Mouse (Mus musculus) CD8-positive naive resting alpha-beta T cell, adult 2 months (primary cell): ENCODE results near the gene Klk1b27.
"Not testable (repeated sequence)": the region's sequence is repeated elsewhere in the genome, so short reads cannot be mapped to it uniquely, and the experiment has no call there.

Experiments used
- DNase-seq, 2 experiments: peaks; one replicate each; pipeline ENCODE4 v3.0.0; 2022; ENCODE audit warnings: low read depth in 2 of 2, low spot score in 2 of 2

The Klk1b27 gene

DNA sequence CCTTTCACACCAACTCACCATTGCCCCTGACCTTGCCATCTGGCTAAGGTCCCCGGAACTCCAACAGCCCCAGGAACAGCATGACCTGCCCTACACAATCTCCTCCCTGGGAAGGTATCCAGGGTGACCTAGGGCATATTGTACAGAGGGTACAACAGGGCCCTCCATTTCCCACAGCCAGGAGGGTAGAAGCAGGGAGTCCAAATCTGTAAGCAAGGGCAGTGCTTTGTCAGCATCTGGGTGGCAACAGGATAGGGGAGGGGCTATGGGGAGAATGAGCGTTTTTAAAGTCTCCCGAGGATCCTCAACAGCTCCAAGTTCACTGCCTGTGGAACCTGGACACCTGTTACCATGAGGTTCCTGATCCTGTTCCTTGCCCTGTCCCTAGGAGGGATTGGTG lies at the start of gene Klk1b27:
Gene Klk1b27 (plus strand): TSS at position 301 of the 400 bp plus-strand sequence.
- DNase-seq, result not testable (repeated sequence)

DNA sequence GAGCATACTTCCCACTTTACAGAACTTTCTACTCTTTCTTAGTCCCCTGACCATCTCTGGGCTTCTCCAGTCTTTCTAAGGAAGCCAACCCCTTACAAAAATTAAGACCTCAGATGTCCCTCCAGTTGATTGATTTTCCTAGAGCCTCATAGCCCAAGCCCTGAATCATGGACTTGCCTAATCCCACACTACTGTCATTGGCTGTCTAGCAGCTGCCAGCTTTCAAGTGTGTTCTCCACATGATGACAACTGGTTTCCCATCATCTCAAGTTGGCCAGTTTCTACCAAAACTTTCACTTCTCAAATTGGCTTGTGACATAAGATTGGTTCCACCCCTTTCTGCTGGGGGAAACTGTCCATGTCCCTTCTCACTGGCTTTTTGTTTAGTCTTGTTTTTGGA lies 47.2 kb upstream of the Klk1b27 start:
- no peak for DNase-seq

DNA sequence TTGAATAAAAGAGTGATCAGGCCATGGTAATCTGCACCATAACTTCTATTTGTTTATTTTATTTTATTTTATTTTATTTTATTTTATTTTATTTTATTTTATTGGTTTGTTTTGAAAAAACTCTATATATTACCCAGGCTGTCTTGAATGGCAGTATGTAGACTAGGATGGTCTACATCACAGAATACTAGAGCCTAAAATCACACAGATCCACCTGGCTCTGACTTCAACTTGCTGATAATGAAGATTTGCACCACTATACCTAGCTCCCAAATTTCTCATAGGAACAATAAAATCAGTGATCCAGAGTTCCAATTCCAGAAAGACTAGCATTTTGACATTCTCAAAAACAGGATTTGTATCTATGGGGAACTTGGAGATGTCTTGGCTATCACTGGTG lies 40.2 kb upstream of the Klk1b27 start, which contains the start of gene Klk1b26:
Gene Klk1b26 (plus strand): TSS at position 301 of the 400 bp plus-strand sequence.
- not testable (repeated sequence) for DNase-seq

DNA sequence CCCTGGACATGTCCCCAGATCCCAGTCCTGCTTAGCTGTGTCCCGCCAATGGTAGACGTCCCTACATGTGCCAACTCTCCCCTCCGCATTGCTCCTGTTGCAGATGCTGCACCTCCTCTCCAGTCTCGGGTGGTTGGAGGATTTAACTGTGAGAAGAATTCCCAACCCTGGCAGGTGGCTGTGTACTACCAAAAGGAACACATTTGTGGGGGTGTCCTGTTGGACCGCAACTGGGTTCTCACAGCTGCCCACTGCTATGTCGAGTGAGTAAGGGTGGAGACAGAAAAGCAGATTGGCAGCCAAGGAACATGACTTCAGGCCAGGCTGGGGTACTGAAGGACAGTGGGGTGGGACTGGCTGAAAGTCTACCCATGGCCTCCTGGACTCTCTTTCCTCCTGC lies 37.4 kb upstream of the Klk1b27 start:
- DNase-seq, result not testable (repeated sequence)

DNA sequence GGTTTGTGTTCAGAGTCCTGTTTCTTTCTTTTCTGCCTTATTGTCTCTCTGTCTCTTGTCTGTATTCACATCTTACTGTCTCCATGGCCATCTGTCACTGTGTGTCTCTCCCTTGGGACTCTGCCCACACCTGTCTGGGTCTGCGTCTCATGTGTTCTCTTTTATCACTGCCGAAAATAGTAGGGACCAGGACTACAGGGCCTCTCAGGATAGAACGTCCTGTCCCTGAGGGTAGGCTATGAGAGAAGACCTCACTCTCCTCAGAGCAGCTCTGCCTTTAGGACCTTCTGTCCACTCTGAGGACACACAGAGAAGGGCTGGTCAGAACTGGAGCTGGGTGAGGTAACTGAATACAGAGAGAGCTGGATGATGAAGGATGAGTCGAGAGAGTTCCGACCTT lies 37.0 kb upstream of the Klk1b27 start:
- no peak for DNase-seq

DNA sequence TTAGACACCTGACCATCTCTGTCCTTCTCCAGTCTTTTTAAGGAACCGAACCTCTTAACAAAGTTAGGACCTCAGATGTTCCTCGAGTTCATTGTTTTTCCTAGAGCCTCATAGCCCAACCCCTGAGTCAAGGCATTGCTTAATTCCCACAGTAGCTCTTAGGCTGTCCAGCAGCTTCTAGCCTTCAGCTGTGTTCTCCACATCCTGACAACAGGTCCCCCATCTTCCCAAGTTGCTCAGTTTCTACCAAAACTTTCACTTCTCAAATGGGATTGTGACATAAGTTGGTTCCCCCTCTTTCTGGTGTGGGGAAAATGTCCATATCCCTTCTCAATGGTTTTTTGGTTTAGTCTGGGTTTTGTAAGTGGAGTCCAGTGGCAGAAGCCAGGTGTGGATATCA lies 20.0 kb downstream of the Klk1b27 start:
- no peak for DNase-seq

DNA sequence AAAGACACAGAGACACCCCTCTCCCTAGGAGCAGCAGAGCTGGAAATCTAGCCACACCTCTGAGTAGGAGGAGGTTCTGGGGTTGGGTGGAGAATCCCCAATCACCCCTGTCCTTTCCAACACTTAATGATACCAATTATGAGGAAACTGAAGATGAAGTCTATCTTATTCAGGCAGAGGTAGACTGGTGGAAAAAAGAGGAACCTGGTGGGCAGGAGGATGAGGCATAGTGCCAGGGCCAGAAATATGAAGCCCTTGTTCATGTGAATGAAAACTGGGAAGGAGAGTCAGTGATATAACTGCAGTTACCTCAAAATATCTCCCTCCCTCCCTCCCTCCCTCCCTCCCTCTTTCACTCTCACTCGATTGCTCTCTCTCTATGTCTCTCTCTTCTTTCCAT lies 25.6 kb downstream of the Klk1b27 start:
- DNase-seq, result no peak

DNA sequence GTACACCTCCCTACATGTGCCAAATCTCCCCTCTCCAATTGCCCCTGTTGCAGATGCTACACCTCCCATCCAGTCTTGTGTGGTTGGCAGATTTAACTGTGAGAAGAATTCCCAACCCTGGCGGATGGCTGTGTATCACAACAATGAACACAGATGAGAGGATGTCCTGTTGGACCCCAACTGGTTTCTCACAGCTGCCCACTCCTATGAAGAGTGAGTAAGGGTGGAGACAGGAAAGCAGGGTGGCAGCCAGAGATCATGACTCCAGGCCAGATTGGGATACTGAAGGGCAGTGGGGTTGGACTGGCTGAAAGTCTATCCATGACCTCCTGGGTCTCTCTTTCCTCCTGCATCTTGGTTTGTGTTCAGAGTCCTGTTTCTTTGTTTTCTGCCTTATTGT lies 44.0 kb downstream of the Klk1b27 start:
- no peak for DNase-seq

DNA sequence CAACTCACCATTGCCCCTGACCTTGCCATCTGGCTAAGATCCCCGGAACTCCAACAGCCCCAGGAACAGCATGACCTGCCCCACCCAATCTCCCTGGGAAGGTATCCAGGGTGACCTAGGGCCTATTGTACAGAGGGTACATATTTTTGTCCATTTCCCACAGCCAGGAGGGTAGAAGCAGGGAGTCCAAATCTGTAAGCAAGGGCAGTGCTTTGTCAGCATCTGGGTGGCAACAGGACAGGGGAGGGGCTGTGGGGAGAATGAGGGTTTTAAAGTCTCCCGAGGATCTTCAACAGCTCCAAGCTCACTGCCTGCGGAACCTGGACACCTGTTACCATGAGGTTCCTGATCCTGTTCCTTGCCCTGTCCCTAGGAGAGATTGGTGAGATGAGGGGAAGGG lies 49.9 kb downstream of the Klk1b27 start, which contains the start of gene Klk1b21:
Gene Klk1b21 (plus strand): TSS at position 301 of the 400 bp plus-strand sequence.
- DNase-seq, result not testable (repeated sequence)
